Comparison of ENCODE assay signal across 21 mouse cellular contexts in the genomic region with DNA sequence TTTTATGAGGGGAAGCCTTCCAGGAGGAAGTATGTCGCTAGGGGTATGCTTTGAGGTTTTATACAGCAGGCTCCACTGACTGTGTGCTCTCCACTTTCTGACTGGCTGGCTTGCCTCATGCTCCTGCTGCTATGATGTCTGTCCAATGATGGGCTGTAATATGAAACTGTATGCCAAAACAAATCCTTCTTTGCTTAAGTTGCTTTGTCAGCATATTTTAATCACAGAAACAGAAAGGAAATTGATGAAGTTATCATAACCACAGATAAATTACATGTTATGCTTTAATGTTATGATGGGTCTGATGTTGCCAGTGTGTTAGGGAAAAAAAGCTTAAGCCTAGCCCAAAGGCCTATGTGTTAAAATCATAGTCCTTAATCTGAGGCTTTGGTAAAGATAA.
DNase-seq lines count a peak whose midpoint lies in the region; ATAC-seq and TF ChIP-seq lines count a peak whose summit lies in the region.
"Had no signal": no experiment of that assay in that cellular context is flagged by ENCODE, and none has a peak within 500 bp of the region (broad histone marks: within the 10 kb centered on the region; RNA-seq: fewer than 3 reads in every experiment).

No protein-coding gene starts in this region.

- H3K9ac ChIP-seq in kidney, embryonic 16.5 days (replicated peaks; ENCODE audit: low read length) = no peak overlapping the region
- no peak overlapping the region for H3K9ac ChIP-seq in neural tube, embryonic 14.5 days (replicated peaks; ENCODE audit: low read depth, low read length)
- H3K9ac ChIP-seq in ES-E14 (ENCODE audit: insufficient read depth, low read depth, low read length, poor library complexity, severe bottlenecking) = no peak overlapping the region
- H3K9ac ChIP-seq: embryonic facial prominence, embryonic 12.5 days; forebrain, embryonic 12.5 days; forebrain, embryonic 15.5 days; hindbrain, embryonic 12.5 days; hindbrain, embryonic 15.5 days had no signal

- ATAC-seq in kidney, embryonic 16.5 days (ENCODE audit: low FRiP score, low TSS enrichment) = peak; percentile 19; the same call in 1 of the 2 replicates
- ATAC-seq in neural tube, embryonic 14.5 days (ENCODE audit: low read depth) = 0 out of 2 replicates have a peak, but pooled peaks have one; percentile 34
- ATAC-seq: forebrain, embryonic 15.5 days had no signal

- no peak for DNase-seq in kidney, postnatal 4 days
- no peak for DNase-seq in neural tube, embryonic 10.5 days (ENCODE audit: extremely low spot score, low spot score)
- DNase-seq in ES-E14 (ENCODE audit: low read depth, low spot score) = no peak
- DNase-seq in frontal cortex, postnatal 25 days (ENCODE audit: low spot score in 2 of 2) = no peak
- DNase-seq: adrenal gland, adult 2 months; adrenal gland, postnatal 14 days; cerebellum, adult 11-12 months; cerebellum, adult 8-10 months; cerebellum, postnatal 14 days; gastrocnemius, postnatal 10 days; gastrocnemius, postnatal 36 days; heart, adult 11 months had no signal

- no peak overlapping the region for H3K27ac ChIP-seq in kidney, embryonic 16.5 days (ENCODE audit: low read length)
- H3K27ac ChIP-seq in neural tube, embryonic 14.5 days (ENCODE audit: low read depth, low read length) = no peak overlapping the region
- no peak overlapping the region for H3K27ac ChIP-seq in ES-E14 (ENCODE audit: insufficient read depth, low read depth, low read length, poor library complexity, severe bottlenecking)
- H3K27ac ChIP-seq: embryonic facial prominence, embryonic 12.5 days; forebrain, embryonic 12.5 days; forebrain, embryonic 15.5 days; hindbrain, embryonic 12.5 days; hindbrain, embryonic 15.5 days had no signal

- no peaks in the 10 kb centered on the region for H3K4me1 ChIP-seq in kidney, embryonic 16.5 days (ENCODE audit: insufficient read depth, low read length)
- no peaks in the 10 kb centered on the region for H3K4me1 ChIP-seq in neural tube, embryonic 14.5 days (ENCODE audit: control insufficient read depth, insufficient read depth, low read length)
- H3K4me1 ChIP-seq in ES-E14 (ENCODE audit: control insufficient read depth in 2 of 2, insufficient read depth in 2 of 2, low read length in 2 of 2, poor library complexity in 1 of 2) = no peaks in the 10 kb centered on the region
- H3K4me1 ChIP-seq: embryonic facial prominence, embryonic 12.5 days; forebrain, embryonic 12.5 days; forebrain, embryonic 15.5 days; hindbrain, embryonic 12.5 days; hindbrain, embryonic 15.5 days had no signal

- in situ Hi-C loops in ES-E14 (cut with MboI; ENCODE audit: low sequenced_read_pairs in 2 of 2, unreplicated experiment in 2 of 2) = no loop called here

- H3K36me3 ChIP-seq in kidney, embryonic 16.5 days (ENCODE audit: insufficient read depth, low read length) = no peaks in the 10 kb centered on the region
- H3K36me3 ChIP-seq in neural tube, embryonic 14.5 days (ENCODE audit: control insufficient read depth, insufficient read depth, low read length) = no peaks in the 10 kb centered on the region
- no peaks in the 10 kb centered on the region for H3K36me3 ChIP-seq in ES-E14 (ENCODE audit: control insufficient read depth, insufficient read depth, low read length, poor library complexity, severe bottlenecking)
- H3K36me3 ChIP-seq: embryonic facial prominence, embryonic 12.5 days; forebrain, embryonic 12.5 days; forebrain, embryonic 15.5 days; hindbrain, embryonic 12.5 days; hindbrain, embryonic 15.5 days had no signal

- H3K27me3 ChIP-seq in kidney, embryonic 16.5 days (ENCODE audit: insufficient read depth, low read length) = no peaks in the 10 kb centered on the region
- H3K27me3 ChIP-seq in neural tube, embryonic 14.5 days (ENCODE audit: control insufficient read depth, insufficient read depth, low read length) = no peaks in the 10 kb centered on the region
- H3K27me3 ChIP-seq: embryonic facial prominence, embryonic 12.5 days; forebrain, embryonic 12.5 days; forebrain, embryonic 15.5 days; hindbrain, embryonic 12.5 days; hindbrain, embryonic 15.5 days had no signal

- H3K4me2 ChIP-seq in kidney, embryonic 16.5 days (replicated peaks; ENCODE audit: low read depth, low read length) = no peak overlapping the region
- H3K4me2 ChIP-seq in neural tube, embryonic 14.5 days (ENCODE audit: low read depth, low read length) = no peak overlapping the region
- H3K4me2 ChIP-seq: embryonic facial prominence, embryonic 12.5 days; forebrain, embryonic 12.5 days; forebrain, embryonic 15.5 days; heart, embryonic 11.5 days; hindbrain, embryonic 12.5 days; hindbrain, embryonic 15.5 days had no signal

- no peak overlapping the region for H3K4me3 ChIP-seq in kidney, embryonic 16.5 days (ENCODE audit: low read length)
- no peak overlapping the region for H3K4me3 ChIP-seq in neural tube, embryonic 14.5 days (ENCODE audit: low read depth, low read length)
- no peak overlapping the region for H3K4me3 ChIP-seq in ES-E14 (ENCODE audit: insufficient read depth in 1 of 2, low read depth in 1 of 2, low read length in 2 of 2, poor library complexity in 1 of 2, severe bottlenecking in 1 of 2)
- H3K4me3 ChIP-seq: embryonic facial prominence, embryonic 12.5 days; erythroblast, embryonic 14.5 days; forebrain, embryonic 12.5 days; forebrain, embryonic 15.5 days; hindbrain, embryonic 12.5 days; hindbrain, embryonic 15.5 days had no signal

- 76% methylated on average over 1 of the region's 1 CpGs for WGBS in kidney, embryonic 16.5 days
- 61% methylated on average over 1 of the region's 1 CpGs for WGBS in neural tube, embryonic 14.5 days

- no peaks in the 10 kb centered on the region for H3K9me3 ChIP-seq in kidney, embryonic 16.5 days (ENCODE audit: low read length)
- no peaks in the 10 kb centered on the region for H3K9me3 ChIP-seq in neural tube, embryonic 14.5 days (ENCODE audit: control insufficient read depth, low read length)
- H3K9me3 ChIP-seq in ES-E14 (ENCODE audit: control insufficient read depth, insufficient read depth, low read depth, low read length) = no peaks in the 10 kb centered on the region
- H3K9me3 ChIP-seq: embryonic facial prominence, embryonic 12.5 days; forebrain, embryonic 12.5 days; forebrain, embryonic 15.5 days; hindbrain, embryonic 12.5 days; hindbrain, embryonic 15.5 days had no signal

TF ChIP-seq in ES-E14, 5 proteins besides CTCF, POLR2A, EP300 and RAD21:
- TF ChIP-seq ZNF384 (IDR thresholded peaks at IDR 0.05; ENCODE audit: low read depth, low read length) (no peak), MAFK (IDR thresholded peaks at IDR 0.05; ENCODE audit: insufficient read depth, low read depth, low read length) (peak; percentile 68), CHD2 (IDR thresholded peaks at IDR 0.05; ENCODE audit: low read depth, low read length) (no peak), HCFC1 (IDR thresholded peaks at IDR 0.05; ENCODE audit: borderline replicate concordance, insufficient read depth, low read length) (no peak), ZC3H11A (IDR thresholded peaks at IDR 0.05; ENCODE audit: borderline replicate concordance, low read depth, low read length) (no peak)
